Mouse (Mus musculus) thymus, adult 2 months (tissue): ENCODE data around the gene Myo18b. TPM values are rescaled to one million over a fixed set of nuclear protein-coding genes. Genes with fewer than 3 reads are reported as not detected.

ENCODE experiments used
- DNase-seq: peaks from one replicate; pipeline ENCODE4 v3.0.0; 2021
- H3K27ac ChIP-seq: fragments of 200-500 bp; 2 replicates; pipeline ENCODE4 v1.5.1; 2012; ENCODE audit warnings: low read length, control low read depth; ENCODE audit not compliant: control insufficient read depth, insufficient read depth
- H3K27me3 ChIP-seq: fragments of 200-500 bp; 2 replicates; pipeline ENCODE4 v1.6.1; 2012; ENCODE audit warnings: mild to moderate bottlenecking, low read length, moderate library complexity, mixed read lengths; ENCODE audit not compliant: control insufficient read depth, insufficient read depth
- H3K36me3 ChIP-seq: fragments of 200-500 bp; 2 replicates; pipeline ENCODE4 v1.6.1; 2012; ENCODE audit warnings: mild to moderate bottlenecking, low read length, moderate library complexity; ENCODE audit not compliant: control insufficient read depth, insufficient read depth
- H3K4me1 ChIP-seq: fragments of 200-500 bp; replicated peaks from 2 replicates; pipeline ENCODE4 v1.6.1; 2012; ENCODE audit warnings: low read length; ENCODE audit not compliant: control insufficient read depth, insufficient read depth
- H3K4me3 ChIP-seq: fragments of 200-500 bp; 2 replicates; pipeline ENCODE4 v1.5.1; 2012; ENCODE audit warnings: mild to moderate bottlenecking, low read length, control low read depth, moderate library complexity; ENCODE audit not compliant: control insufficient read depth, insufficient read depth
- CTCF ChIP-seq: fragments of 200-500 bp; IDR thresholded peaks from 2 replicates; pipeline ENCODE4 v1.5.1; 2012; ENCODE audit warnings: mild to moderate bottlenecking, control low read depth, low read length, moderate library complexity, borderline replicate concordance; ENCODE audit not compliant: control insufficient read depth, poor library complexity, insufficient read depth; ENCODE audit errors: extremely low read depth
- POLR2A ChIP-seq: fragments of 200-500 bp; IDR thresholded peaks from 2 replicates; pipeline ENCODE4 v1.6.1; 2012; ENCODE audit warnings: mild to moderate bottlenecking, low read length, control low read depth, moderate library complexity; ENCODE audit not compliant: control insufficient read depth, poor library complexity, insufficient read depth; ENCODE audit errors: extremely low read depth
- WGBS: fragments of 180-500 bp; shearing (Covaris S2); methylation state at CpG from one replicate; pipeline ENCODE4 v1.1.7; 2018; 5-methylcytosine and 5-hydroxymethylcytosine counted together
- polyA plus RNA-seq: library from polyadenylated mRNA; depleted of rRNA; stranded (reverse); fragments of >200 nt; gene quantifications from 2 replicates; pipeline ENCODE4 v1.2.3, GENCODE M21; 2012; rRNA removed

The Myo18b gene
- polyA plus RNA-seq, 1 experiment = 3.8 TPM

DNA sequence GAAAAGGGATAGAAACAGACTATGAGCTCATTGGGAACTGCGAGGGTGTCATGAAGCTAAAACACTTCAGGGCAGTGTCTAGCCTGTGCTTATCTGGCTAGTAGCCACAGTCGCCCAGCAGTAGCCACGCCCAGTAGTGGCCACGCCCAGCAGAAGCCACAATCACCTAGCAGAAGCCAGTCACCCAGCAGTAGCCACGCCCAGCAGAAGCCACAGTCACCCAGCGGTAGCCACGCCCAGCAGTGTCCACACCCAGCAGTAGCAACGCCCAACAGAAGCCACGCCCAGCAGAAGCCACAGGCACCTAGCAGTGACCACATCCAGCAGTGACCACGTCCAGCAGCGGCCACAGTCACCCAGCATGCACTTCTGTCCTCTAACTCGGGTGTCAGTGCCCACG, 255.5 kb downstream of the Myo18b start:
- Histone ChIP-seq H3K36me3 (no peaks in the 10 kb centered on the region), H3K27ac (no peak overlapping the region), H3K27me3 (no peaks in the 10 kb centered on the region), H3K4me3 (no peak overlapping the region), H3K4me1 (no peaks in the 10 kb centered on the region)
- WGBS = 22% methylated on average over 13 of the region's 13 CpGs
- TF ChIP-seq CTCF (no peak), POLR2A (no peak)
- no peak for DNase-seq

Other genes starting within 250 kb of the Myo18b start
- gene Grk3, start 119.4 kb upstream of the Myo18b start, polyA plus RNA-seq = 9.2 and 10.0 TPM in 2 replicates
- gene Crybb2, start 173.8 kb upstream of the Myo18b start, polyA plus RNA-seq = 0.20 TPM in 1 of 2 replicates, not detected in the other
- 2.3 and 4.8 TPM in 2 replicates for gene Crybb3, start 185.2 kb upstream of the Myo18b start, polyA plus RNA-seq